Mouse (Mus musculus): ENCODE measurements around the gene Mrpl4. TPM values are rescaled to one million over a fixed set of nuclear protein-coding genes. Genes with fewer than 3 reads are reported as not detected.

Mrpl4 gene
- polyA plus RNA-seq, 1 experiment from 2014 or later: 166 TPM

DNA sequence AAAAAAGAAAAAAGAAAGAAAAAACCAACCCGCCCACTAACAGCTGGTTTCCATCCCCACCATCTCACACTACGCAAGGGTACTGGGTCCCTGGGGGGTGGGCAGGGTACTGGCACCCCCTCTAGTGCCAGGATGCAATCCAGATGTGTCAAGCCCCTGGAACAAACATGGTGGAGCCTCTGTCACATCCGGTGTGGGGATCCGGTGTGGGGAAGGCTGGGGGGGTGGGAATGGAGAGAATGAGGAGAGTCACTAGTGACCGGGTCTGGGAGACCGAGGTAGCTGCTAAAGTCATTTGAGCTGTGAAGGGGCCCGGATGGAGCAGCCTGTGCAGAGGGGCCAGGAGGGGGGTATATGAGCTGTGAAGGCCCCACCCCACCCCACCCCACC is 30.8 kb upstream of the Mrpl4 start:
- no peaks in the 10 kb centered on the region for H3K9me3 ChIP-seq (ENCODE audit: low read depth, low read length)
- 30% methylated on average over 7 of the region's 7 CpGs for WGBS
- peak; percentile 23; the same call in 1 of the 2 replicates for TF ChIP-seq CTCF (IDR thresholded peaks at IDR 0.05; ENCODE audit: low read depth)
- H3K4me2 ChIP-seq: peak overlapping the region; percentile 88
- peak overlapping the region; percentile 95 for H3K4me3 ChIP-seq (ENCODE audit: low read depth, low read length)
- peak overlapping the region; percentile 50 for H3K9ac ChIP-seq
- H3K27me3 ChIP-seq (ENCODE audit: insufficient read depth, low read length): no peaks in the 10 kb centered on the region
- H3K4me1 ChIP-seq (ENCODE audit: insufficient read depth): peaks cover 31% of the 10 kb centered on the region
- H3K27ac ChIP-seq (ENCODE audit: low read depth): peak overlapping the region; percentile 94
- ATAC-seq (ENCODE audit: insufficient read depth) (peak; percentile 58), DNase-seq (peak; percentile 85)
- peaks cover 41% of the 10 kb centered on the region for H3K36me3 ChIP-seq (ENCODE audit: insufficient read depth)

DNA sequence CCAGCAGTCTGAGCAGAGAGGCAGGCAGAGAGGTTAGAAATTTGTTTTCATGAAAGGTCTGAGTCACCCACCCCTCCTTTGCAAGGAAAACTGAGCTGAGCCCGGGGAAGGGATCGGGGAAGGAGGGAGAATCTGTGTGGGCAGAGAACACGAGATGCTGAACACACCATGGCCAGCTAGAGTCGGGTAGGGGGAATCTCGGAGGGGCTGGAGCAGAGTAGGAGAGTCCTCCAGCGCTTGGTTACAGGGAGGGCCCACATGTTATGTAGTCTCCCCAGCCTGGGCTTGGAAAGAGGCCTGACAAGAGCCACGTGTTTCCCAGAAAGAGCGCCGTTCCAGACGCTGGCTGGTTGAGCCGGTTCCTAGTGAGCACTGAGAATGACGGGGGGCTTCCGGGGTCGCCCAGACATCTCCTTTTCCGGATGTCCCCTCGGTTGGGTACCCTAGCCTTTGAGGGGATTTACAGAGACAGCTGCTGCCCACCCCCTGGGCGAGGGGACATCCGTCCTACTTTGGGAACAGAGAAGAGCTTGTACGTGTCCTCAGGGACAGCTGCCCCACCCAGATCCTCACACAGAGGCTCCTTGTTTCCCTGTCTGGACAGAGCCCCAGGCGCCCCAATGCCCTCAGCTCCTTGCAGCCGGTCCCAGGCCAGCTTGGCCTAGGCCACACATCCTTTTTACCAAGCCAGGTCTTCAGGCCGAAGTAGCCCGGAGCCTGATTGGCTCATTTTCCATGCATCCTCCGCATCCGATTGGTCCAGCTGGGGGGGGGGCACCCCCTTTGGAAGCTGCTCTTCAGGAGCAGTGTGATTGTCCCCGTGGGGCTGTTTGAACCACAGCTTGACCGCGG is 30.2 kb upstream of the Mrpl4 start:
- Histone ChIP-seq H3K4me2 (peak overlapping the region; percentile 88), H3K27me3 (ENCODE audit: insufficient read depth, low read length) (no peaks in the 10 kb centered on the region), H3K9ac (peak overlapping the region; percentile 50), H3K4me3 (ENCODE audit: low read depth, low read length) (peak overlapping the region; percentile 95), H3K36me3 (ENCODE audit: insufficient read depth) (peaks cover 35% of the 10 kb centered on the region), H3K9me3 (ENCODE audit: low read depth, low read length) (no peaks in the 10 kb centered on the region), H3K4me1 (ENCODE audit: insufficient read depth) (peaks cover 33% of the 10 kb centered on the region), H3K27ac (ENCODE audit: low read depth) (peak overlapping the region; percentile 94)
- TF ChIP-seq CTCF (IDR thresholded peaks at IDR 0.05; ENCODE audit: low read depth): no peak
- DNase-seq: peak; percentile 81
- WGBS: 14% methylated on average over 28 of the region's 28 CpGs
- peak; percentile 44 for ATAC-seq (ENCODE audit: insufficient read depth)

DNA sequence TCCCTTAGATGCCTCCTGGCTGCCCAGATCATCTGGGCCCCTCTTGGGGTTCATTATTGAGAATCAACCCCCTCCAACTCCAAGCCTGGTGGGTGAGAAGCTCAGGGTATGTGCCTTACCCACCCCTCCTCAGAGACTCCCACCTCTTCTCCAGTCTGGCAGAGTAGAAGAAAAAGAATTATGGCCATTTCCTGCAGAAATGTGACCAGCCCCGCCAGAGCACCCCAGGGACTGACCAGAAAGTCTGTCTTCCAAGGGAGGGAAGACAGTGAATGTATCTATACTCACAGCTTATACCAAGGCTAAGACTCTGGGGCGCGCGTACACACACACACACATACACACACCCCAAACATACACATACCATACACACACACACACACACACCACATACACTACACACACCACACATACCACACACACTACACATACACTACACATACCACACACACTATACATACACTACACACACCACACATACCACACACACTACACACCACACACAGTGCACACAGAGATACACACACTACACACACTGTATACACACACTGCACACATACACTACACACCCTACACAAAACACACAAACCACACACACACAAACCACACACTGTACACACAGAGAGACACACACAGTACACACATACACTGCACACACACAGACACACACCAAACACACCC is 29.4 kb upstream of the Mrpl4 start:
- peak overlapping the region; percentile 95 for H3K4me3 ChIP-seq (ENCODE audit: low read depth, low read length)
- H3K27me3 ChIP-seq (ENCODE audit: insufficient read depth, low read length): no peaks in the 10 kb centered on the region
- no peak for ATAC-seq (ENCODE audit: insufficient read depth)
- no peak for DNase-seq
- peak overlapping the region; percentile 88 for H3K4me2 ChIP-seq
- H3K9me3 ChIP-seq (ENCODE audit: low read depth, low read length): no peaks in the 10 kb centered on the region
- TF ChIP-seq CTCF (IDR thresholded peaks at IDR 0.05; ENCODE audit: low read depth): no peak
- peaks cover 27% of the 10 kb centered on the region for H3K36me3 ChIP-seq (ENCODE audit: insufficient read depth)
- H3K9ac ChIP-seq: peak overlapping the region; percentile 50; the same call in 1 of the 2 replicates
- 74% methylated on average over 4 of the region's 4 CpGs for WGBS
- peaks cover 33% of the 10 kb centered on the region for H3K4me1 ChIP-seq (ENCODE audit: insufficient read depth)
- H3K27ac ChIP-seq (ENCODE audit: low read depth): peak overlapping the region; percentile 94

DNA sequence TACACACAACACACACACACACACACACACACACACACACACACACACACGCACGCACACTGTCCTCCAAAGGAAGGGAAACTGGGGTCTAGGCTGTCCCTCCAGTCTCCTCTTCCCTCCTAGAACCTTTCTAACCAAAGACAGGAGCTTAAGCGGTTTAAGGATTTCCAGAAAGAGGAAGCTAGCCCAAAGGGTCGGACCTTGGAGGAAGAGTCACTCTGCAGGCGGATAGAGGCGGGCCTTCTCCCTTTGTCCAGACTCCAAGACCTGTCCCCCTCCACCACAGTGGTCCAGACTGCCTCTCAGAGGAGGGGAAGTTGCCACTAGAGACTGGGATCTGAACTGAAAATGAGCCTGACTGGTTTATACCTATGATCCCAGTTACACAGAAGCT is 28.9 kb upstream of the Mrpl4 start:
- Histone ChIP-seq H3K9ac (peak overlapping the region; percentile 50; the same call in 1 of the 2 replicates), H3K27ac (ENCODE audit: low read depth) (peak overlapping the region; percentile 94; the same call in 1 of the 2 replicates), H3K9me3 (ENCODE audit: low read depth, low read length) (no peaks in the 10 kb centered on the region), H3K27me3 (ENCODE audit: insufficient read depth, low read length) (no peaks in the 10 kb centered on the region), H3K4me3 (ENCODE audit: low read depth, low read length) (peak overlapping the region; percentile 95), H3K36me3 (ENCODE audit: insufficient read depth) (peaks cover 22% of the 10 kb centered on the region), H3K4me1 (ENCODE audit: insufficient read depth) (peaks cover 33% of the 10 kb centered on the region), H3K4me2 (peak overlapping the region; percentile 88)
- WGBS: 46% methylated on average over 6 of the region's 6 CpGs
- TF ChIP-seq CTCF (IDR thresholded peaks at IDR 0.05; ENCODE audit: low read depth): no peak
- DNase-seq: peak; percentile 63
- ATAC-seq (ENCODE audit: insufficient read depth): no peak

DNA sequence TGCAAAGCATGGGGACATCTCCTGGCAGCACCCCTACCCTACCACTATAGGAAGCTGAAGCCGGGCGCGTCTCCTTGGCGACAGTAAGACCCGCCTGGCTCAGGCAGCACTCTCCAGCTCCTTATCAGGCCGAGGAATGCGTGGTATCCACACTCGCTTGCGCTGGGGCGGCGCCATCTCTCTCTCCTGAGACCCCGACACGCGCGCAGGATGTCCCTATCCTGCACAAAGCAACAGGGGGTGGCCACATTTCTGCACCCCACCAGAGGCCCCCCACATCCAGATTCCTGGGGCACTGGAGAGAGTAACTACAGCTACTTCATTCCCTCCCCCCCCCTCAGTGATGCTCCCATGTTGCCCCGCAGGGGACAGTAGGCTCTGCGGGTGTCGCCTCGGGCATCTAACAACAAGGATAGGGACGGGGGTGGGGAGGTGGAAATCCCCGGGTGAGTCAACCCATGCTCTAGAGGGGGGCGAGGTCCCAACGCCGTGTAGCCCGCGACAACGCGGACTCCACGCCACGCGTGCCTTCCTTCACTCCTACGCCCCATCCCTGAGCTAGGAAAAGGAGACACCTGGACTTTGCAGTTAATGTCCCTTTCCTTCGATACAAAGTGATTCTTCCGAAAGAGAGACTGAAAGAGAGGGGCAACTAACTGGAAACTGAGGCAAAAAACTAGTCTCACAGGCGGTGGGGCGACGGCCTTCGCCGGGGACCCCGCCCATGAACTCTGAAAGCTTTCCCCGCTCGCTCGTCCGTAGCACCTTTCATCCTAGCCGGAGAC is 26.9 kb upstream of the Mrpl4 start:
- Histone ChIP-seq H3K27me3 (ENCODE audit: insufficient read depth, low read length) (no peaks in the 10 kb centered on the region), H3K4me1 (ENCODE audit: insufficient read depth) (peaks cover 33% of the 10 kb centered on the region), H3K36me3 (ENCODE audit: insufficient read depth) (peaks cover 8% of the 10 kb centered on the region), H3K4me2 (peak overlapping the region; percentile 88), H3K4me3 (ENCODE audit: low read depth, low read length) (peak overlapping the region; percentile 95), H3K9me3 (ENCODE audit: low read depth, low read length) (no peaks in the 10 kb centered on the region), H3K9ac (peak overlapping the region; percentile 91), H3K27ac (ENCODE audit: low read depth) (peak overlapping the region; percentile 98)
- peak; percentile 53 for ATAC-seq (ENCODE audit: insufficient read depth)
- under 1% methylated on average over 45 of the region's 45 CpGs for WGBS
- TF ChIP-seq CTCF (IDR thresholded peaks at IDR 0.05; ENCODE audit: low read depth): 0 out of 2 replicates have a peak, but pooled peaks have one; percentile 2
- peak; percentile 91 for DNase-seq

DNA sequence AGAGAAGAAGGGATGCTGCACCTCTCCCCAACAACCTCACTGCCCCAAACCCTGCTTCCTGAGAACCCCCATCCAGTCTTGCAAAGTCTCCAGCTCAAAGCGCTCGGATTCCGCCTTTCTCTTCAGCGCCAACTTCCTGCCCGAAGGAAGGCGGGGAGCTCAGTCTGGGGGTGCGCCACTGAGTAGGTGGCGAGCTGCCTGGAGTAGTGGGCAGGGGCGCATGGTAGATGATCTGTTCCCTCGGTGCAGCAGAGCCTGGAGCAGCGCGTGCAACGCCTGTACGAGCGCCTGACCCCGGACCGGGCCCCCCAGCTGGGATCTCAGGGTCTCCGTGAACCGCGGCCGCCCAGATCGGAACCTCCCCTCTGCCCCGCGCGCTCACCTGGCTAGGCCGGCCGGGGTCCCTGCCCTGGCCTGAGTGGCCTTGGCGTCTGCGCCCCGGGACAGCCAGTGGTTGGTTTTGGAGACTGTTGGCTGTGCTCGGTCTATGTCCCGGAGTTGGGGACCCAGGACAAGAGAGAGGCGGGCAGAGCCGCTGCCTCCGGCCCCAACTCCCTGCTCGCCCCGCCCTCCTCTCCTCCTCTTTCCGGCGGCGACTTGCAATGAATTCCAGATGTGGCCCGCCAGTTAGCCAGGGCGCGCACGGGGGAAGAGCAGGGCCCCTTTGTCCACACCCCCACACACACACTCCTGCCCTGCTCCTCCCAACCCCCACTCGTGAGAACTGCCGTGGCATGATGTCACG is 26.1 kb upstream of the Mrpl4 start, which contains the start of gene S1pr2:
Gene S1pr2, minus strand, starts transcription at position 566 of the 745 bp plus-strand sequence.
- H3K4me3 ChIP-seq (ENCODE audit: low read depth, low read length): peak within 1 kb of the TSS; percentile 95
- 0 out of 2 replicates have a peak, but pooled peaks have one; percentile 11 for TF ChIP-seq CTCF (IDR thresholded peaks at IDR 0.05; ENCODE audit: low read depth)
- H3K9ac ChIP-seq: peak within 1 kb of the TSS; percentile 91
- peak within 1 kb of the TSS; percentile 88 for H3K4me2 ChIP-seq
- under 1% methylated on average over 47 of the region's 47 CpGs for WGBS
- no peaks in the 10 kb centered on the region for H3K9me3 ChIP-seq (ENCODE audit: low read depth, low read length)
- peak; percentile 95 for DNase-seq
- peak within 1 kb of the TSS; percentile 98 for H3K27ac ChIP-seq (ENCODE audit: low read depth)
- peaks cover under 1% of the 10 kb centered on the region; the same call in 1 of the 2 replicates for H3K36me3 ChIP-seq (ENCODE audit: insufficient read depth)
- H3K4me1 ChIP-seq (ENCODE audit: insufficient read depth): peaks cover 33% of the 10 kb centered on the region
- ATAC-seq (ENCODE audit: insufficient read depth): peak; percentile 74
- no peaks in the 10 kb centered on the region for H3K27me3 ChIP-seq (ENCODE audit: insufficient read depth, low read length)
